Mouse (Mus musculus): ENCODE data around the gene Igsf21. TPM values are rescaled to one million over a fixed set of nuclear protein-coding genes. Genes with fewer than 3 reads are reported as not detected.

Igsf21 gene
- polyA plus RNA-seq, 1 experiment from 2014 or later, result 1.2 TPM

GRCm38 (mm10) chr4:140002069-140002468, 244.5 kb downstream of the Igsf21 start:
- H3K4me1 ChIP-seq, result peaks cover 12% of the 10 kb centered on the region; the same call in 1 of the 2 replicates
- no peak overlapping the region for H3K4me2 ChIP-seq (replicated peaks)
- no peak overlapping the region for H3K4me3 ChIP-seq (replicated peaks)
- 17% methylated on average over 12 of the region's 12 CpGs for WGBS
- no peaks in the 10 kb centered on the region for H3K9me3 ChIP-seq (replicated peaks)
- no peak for ATAC-seq (ENCODE audit: insufficient number of reproducible peaks, low FRiP score, low TSS enrichment, low read depth)
- no peak overlapping the region for H3K9ac ChIP-seq
- peaks cover 32% of the 10 kb centered on the region for H3K27me3 ChIP-seq
- no peaks in the 10 kb centered on the region for H3K36me3 ChIP-seq
- no peak overlapping the region for H3K27ac ChIP-seq (replicated peaks)

DNA sequence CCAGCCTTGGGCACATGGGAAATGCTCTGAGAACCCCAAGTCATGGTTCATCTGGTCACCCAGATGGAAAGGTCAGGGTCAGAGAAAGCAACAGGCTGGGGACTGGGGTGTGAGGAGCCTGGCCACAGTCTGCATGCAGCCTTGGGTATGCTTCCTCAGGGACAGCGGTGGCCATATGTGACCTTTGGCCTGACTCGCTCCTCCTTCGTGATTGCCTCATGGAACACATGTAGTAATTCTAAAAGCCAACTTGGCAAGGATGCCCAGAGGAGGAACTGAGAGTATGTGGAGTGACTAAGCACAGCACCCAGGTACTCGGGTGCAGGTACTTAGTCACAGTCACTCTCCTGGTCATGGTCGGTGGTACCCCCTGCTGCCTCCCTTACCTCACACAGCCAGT, 245.7 kb downstream of the Igsf21 start:
- H3K4me1 ChIP-seq, result peaks cover 12% of the 10 kb centered on the region; the same call in 1 of the 2 replicates
- H3K27me3 ChIP-seq, result peaks cover 32% of the 10 kb centered on the region
- 56% methylated on average over 5 of the region's 5 CpGs for WGBS

DNA sequence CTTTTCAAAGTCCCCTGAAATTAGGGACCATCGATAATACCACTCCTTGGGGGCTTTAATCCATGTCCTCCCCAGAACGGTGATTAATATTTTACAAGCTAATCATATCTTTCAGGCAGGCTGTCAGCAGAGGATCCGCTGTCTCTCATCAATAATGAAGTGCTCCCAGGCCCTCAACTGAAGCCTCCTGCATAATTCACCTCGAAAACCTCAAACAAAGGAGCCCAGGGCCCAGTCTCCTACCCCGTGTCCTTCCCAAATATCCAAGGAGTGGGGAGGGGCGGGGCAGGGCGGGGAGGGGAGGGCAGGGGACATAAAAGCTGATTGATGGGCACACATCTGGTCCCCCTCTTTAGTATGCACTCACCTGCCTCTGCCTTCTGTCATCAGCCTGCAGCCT, 247.6 kb downstream of the Igsf21 start:
- peaks cover 21% of the 10 kb centered on the region for H3K27me3 ChIP-seq
- no peaks in the 10 kb centered on the region for H3K9me3 ChIP-seq (replicated peaks)
- no peaks in the 10 kb centered on the region for H3K36me3 ChIP-seq
- no peak overlapping the region for H3K4me3 ChIP-seq (replicated peaks)
- no peak overlapping the region for H3K27ac ChIP-seq (replicated peaks)
- no peak for ATAC-seq (ENCODE audit: insufficient number of reproducible peaks, low FRiP score, low TSS enrichment, low read depth)
- WGBS, result 64% methylated on average over 7 of the region's 7 CpGs
- H3K4me2 ChIP-seq (replicated peaks), result no peak overlapping the region
- 0 out of 2 replicates have a peak, but pooled peaks cover 1% of the 10 kb centered on the region for H3K4me1 ChIP-seq
- H3K9ac ChIP-seq, result no peak overlapping the region

More for the DNA sequence above, 245.7 kb downstream of the Igsf21 start:
- H3K4me3 ChIP-seq (replicated peaks), result no peak overlapping the region
- no peak overlapping the region for H3K4me2 ChIP-seq (replicated peaks)
- no peaks in the 10 kb centered on the region for H3K9me3 ChIP-seq (replicated peaks)
- H3K36me3 ChIP-seq, result no peaks in the 10 kb centered on the region
- no peak overlapping the region for H3K27ac ChIP-seq (replicated peaks)
- H3K9ac ChIP-seq, result no peak overlapping the region
- ATAC-seq (ENCODE audit: insufficient number of reproducible peaks, low FRiP score, low TSS enrichment, low read depth), result no peak

DNA sequence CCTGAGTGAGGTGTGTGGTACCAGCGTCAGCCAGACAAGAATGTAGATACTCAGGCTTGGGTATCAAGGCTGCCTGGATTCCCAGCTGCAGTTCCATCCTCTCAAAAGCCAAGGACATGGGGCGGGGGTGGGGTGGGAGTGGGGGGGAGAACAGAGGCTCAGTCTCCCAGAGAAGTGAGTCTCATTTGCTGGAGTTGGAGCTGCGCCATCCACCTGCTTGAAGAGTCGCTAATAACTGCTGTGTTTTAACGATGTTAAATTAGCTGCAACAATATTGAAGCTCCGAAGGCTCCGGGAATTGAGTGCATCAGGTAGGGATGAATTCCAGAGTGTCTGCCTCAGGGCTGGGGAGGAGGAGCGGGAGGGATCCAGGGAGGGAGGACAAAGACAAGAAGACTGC, 250.9 kb downstream of the Igsf21 start:
- H3K36me3 ChIP-seq, result no peaks in the 10 kb centered on the region
- H3K4me1 ChIP-seq, result no peaks in the 10 kb centered on the region
- H3K4me2 ChIP-seq (replicated peaks), result no peak overlapping the region
- H3K27ac ChIP-seq (replicated peaks), result no peak overlapping the region
- no peak for ATAC-seq (ENCODE audit: insufficient number of reproducible peaks, low FRiP score, low TSS enrichment, low read depth)
- no peak overlapping the region for H3K4me3 ChIP-seq (replicated peaks)
- H3K27me3 ChIP-seq, result 0 out of 2 replicates have a peak, but pooled peaks cover under 1% of the 10 kb centered on the region
- H3K9me3 ChIP-seq (replicated peaks), result no peaks in the 10 kb centered on the region
- WGBS, result 44% methylated on average over 8 of the region's 8 CpGs
- H3K9ac ChIP-seq, result no peak overlapping the region

- WGBS, result 10% methylated on average over 12 of the region's 16 CpGs
- H3K9me3 ChIP-seq (replicated peaks), result no peaks in the 10 kb centered on the region
- no peak overlapping the region for H3K9ac ChIP-seq
- no peaks in the 10 kb centered on the region for H3K27me3 ChIP-seq
- ATAC-seq (ENCODE audit: insufficient number of reproducible peaks, low FRiP score, low TSS enrichment, low read depth), result no peak; the same call in 1 of the 2 replicates
- no peak overlapping the region for H3K4me2 ChIP-seq (replicated peaks)
- H3K27ac ChIP-seq (replicated peaks), result no peak overlapping the region
- no peaks in the 10 kb centered on the region for H3K4me1 ChIP-seq
- H3K36me3 ChIP-seq, result no peaks in the 10 kb centered on the region
- no peak overlapping the region for H3K4me3 ChIP-seq (replicated peaks)
These were observed 253.4 kb downstream of the Igsf21 start for GRCm38 (mm10) chr4:139993111-139993755.

GRCm38 (mm10) chr4:139986913-139987312, 259.7 kb downstream of the Igsf21 start:
- no peak overlapping the region for H3K27ac ChIP-seq (replicated peaks)
- ATAC-seq (ENCODE audit: insufficient number of reproducible peaks, low FRiP score, low TSS enrichment, low read depth), result no peak
- H3K4me3 ChIP-seq (replicated peaks), result no peak overlapping the region
- WGBS, result 21% methylated on average over 7 of the region's 7 CpGs
- no peak overlapping the region for H3K4me2 ChIP-seq (replicated peaks)
- no peaks in the 10 kb centered on the region for H3K27me3 ChIP-seq
- H3K9me3 ChIP-seq (replicated peaks), result no peaks in the 10 kb centered on the region
- no peaks in the 10 kb centered on the region for H3K4me1 ChIP-seq
- no peaks in the 10 kb centered on the region for H3K36me3 ChIP-seq
- H3K9ac ChIP-seq, result no peak overlapping the region

DNA sequence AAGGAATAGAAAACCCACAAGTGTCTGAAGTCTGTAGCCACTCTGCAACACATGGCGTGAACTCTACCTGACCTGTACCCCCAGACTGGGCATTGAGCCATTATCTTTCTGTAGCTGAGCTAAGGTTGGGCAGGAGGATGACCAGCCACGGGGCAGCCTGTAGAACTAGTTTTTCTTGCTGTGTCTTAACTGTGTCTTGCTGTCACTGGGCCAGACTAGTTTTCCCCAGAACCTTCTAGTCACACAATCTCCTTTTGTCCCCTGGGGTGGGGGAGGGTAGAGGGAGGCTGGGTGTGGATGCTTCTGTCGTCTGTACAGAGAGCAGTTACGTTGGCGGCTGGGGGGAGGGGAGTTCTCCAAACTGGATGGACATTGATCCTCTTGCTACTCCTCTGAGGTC, 267.9 kb downstream of the Igsf21 start:
- Histone ChIP-seq H3K27me3 (no peaks in the 10 kb centered on the region), H3K9me3 (replicated peaks) (no peaks in the 10 kb centered on the region), H3K4me2 (replicated peaks) (no peak overlapping the region), H3K4me1 (peaks cover 6% of the 10 kb centered on the region; the same call in 1 of the 2 replicates), H3K9ac (no peak overlapping the region), H3K36me3 (no peaks in the 10 kb centered on the region), H3K4me3 (replicated peaks) (no peak overlapping the region), H3K27ac (replicated peaks) (0 out of 2 replicates have a peak overlapping the region, but pooled peaks have one; percentile 3)
- peak; percentile 21; the same call in 1 of the 2 replicates for ATAC-seq (ENCODE audit: insufficient number of reproducible peaks, low FRiP score, low TSS enrichment, low read depth)
- WGBS, result 26% methylated on average over 5 of the region's 5 CpGs

GRCm38 (mm10) chr4:139977308-139977781, 269.2 kb downstream of the Igsf21 start:
- H3K36me3 ChIP-seq, result no peaks in the 10 kb centered on the region
- H3K4me3 ChIP-seq (replicated peaks), result no peak overlapping the region
- 21% methylated on average over 5 of the region's 5 CpGs for WGBS
- no peak for ATAC-seq (ENCODE audit: insufficient number of reproducible peaks, low FRiP score, low TSS enrichment, low read depth)
- no peaks in the 10 kb centered on the region for H3K9me3 ChIP-seq (replicated peaks)
- H3K9ac ChIP-seq, result no peak overlapping the region
- H3K4me1 ChIP-seq, result peaks cover 6% of the 10 kb centered on the region; the same call in 1 of the 2 replicates
- no peak overlapping the region for H3K27ac ChIP-seq (replicated peaks)
- H3K4me2 ChIP-seq (replicated peaks), result no peak overlapping the region
- H3K27me3 ChIP-seq, result no peaks in the 10 kb centered on the region

All from embryonic facial prominence, embryonic 15.5 days (tissue).